ENCODE assay signal across 26 mouse cellular contexts in the genomic region with DNA sequence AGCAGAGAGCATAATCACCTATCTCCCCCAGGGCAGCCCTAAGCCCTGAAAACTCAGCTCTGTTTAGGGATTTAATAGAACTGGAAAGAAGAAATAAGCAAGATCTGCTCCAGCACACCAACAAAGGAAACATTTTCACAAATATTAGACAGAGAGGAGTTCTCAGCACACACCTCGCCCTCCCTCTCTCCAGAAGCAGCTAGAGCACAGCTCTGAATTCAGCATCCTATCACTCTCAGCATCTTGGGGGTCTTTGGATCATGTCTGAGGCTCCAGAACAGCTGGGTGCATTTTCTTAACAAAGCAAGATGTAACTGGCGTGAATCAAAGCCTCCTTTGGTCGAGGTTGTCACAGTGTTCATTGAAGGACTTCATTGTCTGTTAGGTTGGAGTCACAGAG. TPM values are rescaled to one million over a fixed set of nuclear protein-coding genes. Genes with fewer than 3 reads are reported as not detected.
DNase-seq lines count a peak whose midpoint lies in the region; ATAC-seq lines count a peak whose summit lies in the region.
"Had no signal": no experiment of that assay in that cellular context is flagged by ENCODE, and none has a peak within 500 bp of the region (broad histone marks: within the 10 kb centered on the region; RNA-seq: fewer than 3 reads in every experiment).

No protein-coding gene starts in this region.

- H3K4me3 ChIP-seq in heart, embryonic 13.5 days = no peak overlapping the region
- no peak overlapping the region for H3K4me3 ChIP-seq in heart, embryonic 11.5 days (ENCODE audit: low read depth, low read length)
- no peak overlapping the region for H3K4me3 ChIP-seq in neural tube, embryonic 13.5 days
- no peak overlapping the region for H3K4me3 ChIP-seq in neural tube, embryonic 15.5 days (replicated peaks)
- H3K4me3 ChIP-seq in midbrain, embryonic 13.5 days (replicated peaks) = no peak overlapping the region
- no peak overlapping the region for H3K4me3 ChIP-seq in limb, embryonic 10.5 days
- H3K4me3 ChIP-seq: embryonic facial prominence, embryonic 13.5 days; erythroblast, embryonic 14.5 days; forebrain, embryonic 12.5 days; heart, adult 2 months; left cerebral cortex, adult 2 months; limb, embryonic 15.5 days had no signal

- H3K9me3 ChIP-seq in heart, embryonic 13.5 days = no peaks in the 10 kb centered on the region
- no peaks in the 10 kb centered on the region for H3K9me3 ChIP-seq in heart, embryonic 11.5 days (replicated peaks; ENCODE audit: control insufficient read depth, low read length)
- no peaks in the 10 kb centered on the region for H3K9me3 ChIP-seq in neural tube, embryonic 13.5 days
- no peaks in the 10 kb centered on the region for H3K9me3 ChIP-seq in neural tube, embryonic 15.5 days (replicated peaks)
- no peaks in the 10 kb centered on the region for H3K9me3 ChIP-seq in midbrain, embryonic 13.5 days
- H3K9me3 ChIP-seq in limb, embryonic 10.5 days (replicated peaks) = no peaks in the 10 kb centered on the region
- H3K9me3 ChIP-seq: embryonic facial prominence, embryonic 13.5 days; forebrain, embryonic 12.5 days; limb, embryonic 15.5 days had no signal

- no peak overlapping the region for H3K4me2 ChIP-seq in heart, embryonic 13.5 days
- H3K4me2 ChIP-seq in heart, embryonic 11.5 days = no peak overlapping the region
- H3K4me2 ChIP-seq in neural tube, embryonic 13.5 days = no peak overlapping the region
- no peak overlapping the region for H3K4me2 ChIP-seq in neural tube, embryonic 15.5 days
- H3K4me2 ChIP-seq in midbrain, embryonic 13.5 days (replicated peaks) = no peak overlapping the region
- H3K4me2 ChIP-seq: embryonic facial prominence, embryonic 13.5 days; forebrain, embryonic 12.5 days; limb, embryonic 15.5 days; lung, embryonic 14.5 days had no signal

- H3K4me1 ChIP-seq in heart, embryonic 13.5 days = peaks cover 81% of the 10 kb centered on the region
- H3K4me1 ChIP-seq in heart, embryonic 11.5 days (ENCODE audit: control insufficient read depth, insufficient read depth, low read length) = peaks cover 35% of the 10 kb centered on the region
- H3K4me1 ChIP-seq in neural tube, embryonic 13.5 days (replicated peaks) = peaks cover 71% of the 10 kb centered on the region
- H3K4me1 ChIP-seq in neural tube, embryonic 15.5 days = peaks cover 48% of the 10 kb centered on the region
- H3K4me1 ChIP-seq in midbrain, embryonic 13.5 days (replicated peaks) = peaks cover 50% of the 10 kb centered on the region
- peaks cover 9% of the 10 kb centered on the region for H3K4me1 ChIP-seq in limb, embryonic 10.5 days

- no peak for ATAC-seq in heart, embryonic 13.5 days (ENCODE audit: extremely low read depth, insufficient number of reproducible peaks, low FRiP score, low TSS enrichment)
- no peak for ATAC-seq in heart, embryonic 11.5 days (replicated peaks; ENCODE audit: insufficient number of reproducible peaks, low FRiP score, low TSS enrichment)
- no peak for ATAC-seq in neural tube, embryonic 13.5 days (ENCODE audit: low read depth)
- ATAC-seq in neural tube, embryonic 15.5 days (ENCODE audit: low FRiP score) = no peak
- peak; percentile 41; the same call in 1 of the 2 replicates for ATAC-seq in midbrain, embryonic 13.5 days
- ATAC-seq: intestine, postnatal 0 days had no signal

- H3K27ac ChIP-seq in heart, embryonic 13.5 days (replicated peaks) = 0 out of 2 replicates have a peak overlapping the region, but pooled peaks have one; percentile 1
- H3K27ac ChIP-seq in heart, embryonic 11.5 days (ENCODE audit: low read depth, low read length) = no peak overlapping the region
- peak overlapping the region; percentile 63 for H3K27ac ChIP-seq in neural tube, embryonic 13.5 days (replicated peaks)
- H3K27ac ChIP-seq in neural tube, embryonic 15.5 days (replicated peaks) = no peak overlapping the region
- peak overlapping the region; percentile 74 for H3K27ac ChIP-seq in midbrain, embryonic 13.5 days
- H3K27ac ChIP-seq in limb, embryonic 10.5 days = no peak overlapping the region
- H3K27ac ChIP-seq: embryonic facial prominence, embryonic 13.5 days; forebrain, embryonic 12.5 days; heart, adult 2 months; left cerebral cortex, adult 2 months; limb, embryonic 15.5 days; liver, embryonic 14.5 days; stomach, postnatal 0 days had no signal

- WGBS in heart, embryonic 13.5 days = 59% methylated on average over 3 of the region's 3 CpGs
- 58% methylated on average over 3 of the region's 3 CpGs for WGBS in heart, embryonic 11.5 days (ENCODE audit: insufficient replicate concordance)
- WGBS in neural tube, embryonic 13.5 days = 24% methylated on average over 3 of the region's 3 CpGs
- 41% methylated on average over 3 of the region's 3 CpGs for WGBS in neural tube, embryonic 15.5 days
- 18% methylated on average over 3 of the region's 3 CpGs for WGBS in midbrain, embryonic 13.5 days
- WGBS in limb, embryonic 10.5 days = 83% methylated on average over 3 of the region's 3 CpGs

- peak overlapping the region; percentile 15; the same call in 1 of the 2 replicates for H3K9ac ChIP-seq in heart, embryonic 13.5 days
- H3K9ac ChIP-seq in heart, embryonic 11.5 days (ENCODE audit: low read depth, low read length) = no peak overlapping the region
- H3K9ac ChIP-seq in neural tube, embryonic 13.5 days = peak overlapping the region; percentile 39
- H3K9ac ChIP-seq in neural tube, embryonic 15.5 days (replicated peaks) = no peak overlapping the region
- peak overlapping the region; percentile 32 for H3K9ac ChIP-seq in midbrain, embryonic 13.5 days (replicated peaks)
- H3K9ac ChIP-seq: embryonic facial prominence, embryonic 13.5 days; forebrain, embryonic 12.5 days; limb, embryonic 15.5 days; liver, embryonic 14.5 days; lung, embryonic 14.5 days had no signal

- no peak for DNase-seq in urinary bladder, adult 2 months (ENCODE audit: low spot score)
- DNase-seq in adipocyte (ENCODE audit: low spot score) = no peak
- no peak for DNase-seq in limb, embryonic 10.5 days (ENCODE audit: low spot score)
- DNase-seq: adrenal gland, postnatal 14 days; cerebellum, adult 2 months; cerebellum, postnatal 25 days; embryo, embryonic 11 days; gastrocnemius, postnatal 14 days; heart, adult 2 months; heart, postnatal 10 days; kidney, postnatal 36 days; lung, embryonic 14.5 days; thymus, adult 2 months had no signal

- H3K36me3 ChIP-seq in heart, embryonic 13.5 days = no peaks in the 10 kb centered on the region
- no peaks in the 10 kb centered on the region for H3K36me3 ChIP-seq in heart, embryonic 11.5 days (ENCODE audit: control insufficient read depth, insufficient read depth, low read length)
- no peaks in the 10 kb centered on the region for H3K36me3 ChIP-seq in neural tube, embryonic 13.5 days
- no peaks in the 10 kb centered on the region for H3K36me3 ChIP-seq in neural tube, embryonic 15.5 days
- H3K36me3 ChIP-seq in midbrain, embryonic 13.5 days = no peaks in the 10 kb centered on the region
- no peaks in the 10 kb centered on the region for H3K36me3 ChIP-seq in limb, embryonic 10.5 days
- H3K36me3 ChIP-seq: embryonic facial prominence, embryonic 13.5 days; forebrain, embryonic 12.5 days; limb, embryonic 15.5 days had no signal

- H3K27me3 ChIP-seq in heart, embryonic 13.5 days (replicated peaks) = no peaks in the 10 kb centered on the region
- no peaks in the 10 kb centered on the region for H3K27me3 ChIP-seq in heart, embryonic 11.5 days (ENCODE audit: control insufficient read depth, insufficient read depth, low read length)
- H3K27me3 ChIP-seq in neural tube, embryonic 13.5 days = no peaks in the 10 kb centered on the region
- H3K27me3 ChIP-seq in neural tube, embryonic 15.5 days (replicated peaks) = no peaks in the 10 kb centered on the region
- H3K27me3 ChIP-seq in midbrain, embryonic 13.5 days = no peaks in the 10 kb centered on the region
- H3K27me3 ChIP-seq in limb, embryonic 10.5 days (ENCODE audit: low read depth, poor library complexity, severe bottlenecking) = no peaks in the 10 kb centered on the region
- H3K27me3 ChIP-seq: embryonic facial prominence, embryonic 13.5 days; forebrain, embryonic 12.5 days; limb, embryonic 15.5 days had no signal

RNA-seq across cellular contexts. Expression of gene Maml2, which starts 12.5 kb away (rescaled TPM):
- 9.5 and 9.8 TPM in 2 replicates for polyA plus RNA-seq in heart, embryonic 13.5 days (2015; fragmentation: Nextera tagmentation; extraction: Ambion mirVana)
- polyA plus RNA-seq in heart, embryonic 11.5 days (2014; fragmentation: Nextera tagmentation; extraction: Ambion mirVana) = 9.1 and 9.2 TPM in 2 replicates
- polyA plus RNA-seq in neural tube, embryonic 13.5 days (2015; fragmentation: Nextera tagmentation; extraction: Ambion mirVana) = 12.9 and 14.5 TPM in 2 replicates
- polyA plus RNA-seq in neural tube, embryonic 15.5 days (2015; fragmentation: Nextera tagmentation; extraction: Ambion mirVana) = 12.0 TPM in 2 replicates
- 11.0 and 11.5 TPM in 2 replicates for polyA plus RNA-seq in midbrain, embryonic 13.5 days (2015; fragmentation: Nextera tagmentation; extraction: Ambion mirVana)
- polyA plus RNA-seq in urinary bladder, adult 2 months (2012; rRNA removed) = 14.1 and 17.7 TPM in 2 replicates
- polyA plus RNA-seq in limb, embryonic 10.5 days (2016; fragmentation: Nextera tagmentation; extraction: Ambion mirVana) = 4.5 and 8.0 TPM in 2 replicates

Comparison
In these comparisons a context has a peak if more than half of its experiments do, and no peak if none do; other contexts are left out.
1. H3K27ac ChIP-seq: peak in heart, embryonic 13.5 days (single experiment), neural tube, embryonic 13.5 days (single experiment) and midbrain, embryonic 13.5 days (single experiment); none in heart, embryonic 11.5 days (single experiment), neural tube, embryonic 15.5 days (single experiment) and limb, embryonic 10.5 days (single experiment).
2. H3K9ac ChIP-seq: peak in heart, embryonic 13.5 days (single experiment), neural tube, embryonic 13.5 days (single experiment) and midbrain, embryonic 13.5 days (single experiment); none in heart, embryonic 11.5 days (single experiment) and neural tube, embryonic 15.5 days (single experiment).